Comparison of ENCODE assay signal across 10 mouse cellular contexts in genomic region chr19:47387887-47388286, GRCm38 (mm10).
DNase-seq lines count a peak whose midpoint lies in the region; ATAC-seq lines count a peak whose summit lies in the region.
"Had no signal": no experiment of that assay in that cellular context is flagged by ENCODE, and none has a peak within 500 bp of the region (broad histone marks: within the 10 kb centered on the region; RNA-seq: fewer than 3 reads in every experiment).

No protein-coding gene starts in this region.

- H3K4me1 ChIP-seq in embryonic facial prominence, embryonic 11.5 days (ENCODE audit: control insufficient read depth, insufficient read depth, low read length): 0 out of 2 replicates have a peak, but pooled peaks cover 2% of the 10 kb centered on the region
- peaks cover 26% of the 10 kb centered on the region for H3K4me1 ChIP-seq in intestine, embryonic 16.5 days (ENCODE audit: control insufficient read depth, insufficient read depth, low read length)
- H3K4me1 ChIP-seq in liver, embryonic 13.5 days (replicated peaks): peaks cover 72% of the 10 kb centered on the region
- H3K4me1 ChIP-seq in hindbrain, embryonic 16.5 days (ENCODE audit: control insufficient read depth, insufficient read depth, low read depth, low read length): no peaks in the 10 kb centered on the region

- no peaks in the 10 kb centered on the region for H3K36me3 ChIP-seq in embryonic facial prominence, embryonic 11.5 days (replicated peaks; ENCODE audit: control insufficient read depth, insufficient read depth, low read depth, low read length)
- H3K36me3 ChIP-seq in intestine, embryonic 16.5 days (ENCODE audit: control insufficient read depth, insufficient read depth, low read length): 0 out of 2 replicates have a peak, but pooled peaks cover 4% of the 10 kb centered on the region
- H3K36me3 ChIP-seq in liver, embryonic 13.5 days: peaks cover 4% of the 10 kb centered on the region; the same call in 1 of the 2 replicates
- no peaks in the 10 kb centered on the region for H3K36me3 ChIP-seq in hindbrain, embryonic 16.5 days (ENCODE audit: control insufficient read depth, insufficient read depth, low read length)

- H3K9ac ChIP-seq in embryonic facial prominence, embryonic 11.5 days (replicated peaks; ENCODE audit: low read length): no peak overlapping the region
- H3K9ac ChIP-seq in intestine, embryonic 16.5 days (ENCODE audit: low read depth, low read length): no peak overlapping the region
- H3K9ac ChIP-seq in liver, embryonic 13.5 days: peak overlapping the region; percentile 49
- H3K9ac ChIP-seq in hindbrain, embryonic 16.5 days (ENCODE audit: low read depth, low read length): no peak overlapping the region

- H3K27ac ChIP-seq in embryonic facial prominence, embryonic 11.5 days (replicated peaks; ENCODE audit: low read depth, low read length): 0 out of 2 replicates have a peak overlapping the region, but pooled peaks have one; percentile 1
- peak overlapping the region; percentile 72 for H3K27ac ChIP-seq in intestine, embryonic 16.5 days (ENCODE audit: low read length)
- peak overlapping the region; percentile 58 for H3K27ac ChIP-seq in liver, embryonic 13.5 days
- H3K27ac ChIP-seq in hindbrain, embryonic 16.5 days (ENCODE audit: low read depth, low read length): no peak overlapping the region
- H3K27ac ChIP-seq: left cerebral cortex, adult 2 months had no signal

- 67% methylated on average over 3 of the region's 3 CpGs for WGBS in embryonic facial prominence, embryonic 11.5 days
- 63% methylated on average over 3 of the region's 3 CpGs for WGBS in intestine, embryonic 16.5 days
- 73% methylated on average over 3 of the region's 3 CpGs for WGBS in liver, embryonic 13.5 days (ENCODE audit: insufficient replicate concordance)
- 75% methylated on average over 3 of the region's 3 CpGs for WGBS in hindbrain, embryonic 16.5 days

- ATAC-seq in embryonic facial prominence, embryonic 11.5 days (replicated peaks; ENCODE audit: insufficient number of reproducible peaks, low FRiP score, low TSS enrichment, low read depth): no peak
- no peak for ATAC-seq in intestine, embryonic 16.5 days
- no peak for ATAC-seq in liver, embryonic 13.5 days (ENCODE audit: low read depth)
- no peak for ATAC-seq in hindbrain, embryonic 16.5 days

- no peak overlapping the region for H3K4me3 ChIP-seq in embryonic facial prominence, embryonic 11.5 days (ENCODE audit: low read depth, low read length)
- H3K4me3 ChIP-seq in intestine, embryonic 16.5 days (ENCODE audit: low read length): no peak overlapping the region
- no peak overlapping the region for H3K4me3 ChIP-seq in liver, embryonic 13.5 days (replicated peaks)
- no peak overlapping the region for H3K4me3 ChIP-seq in hindbrain, embryonic 16.5 days (ENCODE audit: low read length)
- H3K4me3 ChIP-seq: left cerebral cortex, adult 2 months had no signal

- peak; percentile 19 for DNase-seq in A20 (ENCODE audit: low read depth, low spot score)
- no peak for DNase-seq in embryonic facial prominence, embryonic 11.5 days (ENCODE audit: low spot score)
- no peak for DNase-seq in liver, embryonic 13.5 days
- DNase-seq in retina, embryonic 14.5 days (ENCODE audit: low spot score): no peak
- no peak for DNase-seq in spleen, adult 12 weeks (ENCODE audit: low spot score)
- no peak for DNase-seq in frontal cortex, adult 2 months (ENCODE audit: extremely low spot score in 1 of 2, low spot score in 1 of 2)
- DNase-seq: adrenal gland, postnatal 14 days had no signal

- no peaks in the 10 kb centered on the region for H3K9me3 ChIP-seq in embryonic facial prominence, embryonic 11.5 days (replicated peaks; ENCODE audit: control insufficient read depth, low read length)
- H3K9me3 ChIP-seq in intestine, embryonic 16.5 days (ENCODE audit: control insufficient read depth, low read length): no peaks in the 10 kb centered on the region
- no peaks in the 10 kb centered on the region for H3K9me3 ChIP-seq in liver, embryonic 13.5 days (replicated peaks)
- H3K9me3 ChIP-seq in hindbrain, embryonic 16.5 days (ENCODE audit: control insufficient read depth, low read length): no peaks in the 10 kb centered on the region

- no peak overlapping the region for H3K4me2 ChIP-seq in embryonic facial prominence, embryonic 11.5 days (ENCODE audit: low read depth, low read length)
- no peak overlapping the region for H3K4me2 ChIP-seq in intestine, embryonic 16.5 days (ENCODE audit: low read depth, low read length)
- H3K4me2 ChIP-seq in liver, embryonic 13.5 days: no peak overlapping the region
- H3K4me2 ChIP-seq in hindbrain, embryonic 16.5 days (ENCODE audit: low read length): no peak overlapping the region

- no peaks in the 10 kb centered on the region for H3K27me3 ChIP-seq in embryonic facial prominence, embryonic 11.5 days (ENCODE audit: control insufficient read depth, insufficient read depth, low read length)
- H3K27me3 ChIP-seq in intestine, embryonic 16.5 days (replicated peaks; ENCODE audit: control insufficient read depth, insufficient read depth, low read length): no peaks in the 10 kb centered on the region
- no peaks in the 10 kb centered on the region for H3K27me3 ChIP-seq in liver, embryonic 13.5 days
- no peaks in the 10 kb centered on the region for H3K27me3 ChIP-seq in hindbrain, embryonic 16.5 days (replicated peaks; ENCODE audit: control insufficient read depth, insufficient read depth, low read length)
